Mouse (Mus musculus): ENCODE measurements at regions not wholly inside any gene's neighbourhood (a gene's known extent, or its start where the extent isn't known, plus 50 kb on each side); places are given as distances from the start of the nearest gene placed in this dataset.

DNA sequence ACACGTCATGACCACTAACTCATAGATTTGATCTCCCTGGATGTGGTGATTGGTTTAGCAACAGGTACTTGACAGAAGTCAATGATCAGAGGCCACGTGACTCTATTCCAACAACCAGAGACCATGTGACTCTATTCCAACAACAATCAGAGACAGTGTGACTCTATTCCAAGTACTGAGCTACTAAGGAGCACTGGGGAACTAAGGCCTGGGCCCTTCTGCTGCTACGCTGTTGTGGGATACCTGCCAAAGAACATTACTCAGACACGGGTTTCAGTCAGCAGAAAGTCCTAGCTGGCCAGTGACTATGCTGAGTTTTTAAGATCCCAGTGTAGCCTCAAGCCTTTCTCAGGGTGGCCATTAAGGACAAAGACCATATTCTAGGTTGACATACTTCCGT lies 66.3 kb upstream of the Smndc1 start:
- Histone ChIP-seq H3K27ac (ENCODE audit: low read depth, low read length) (no peak overlapping the region), H3K4me1 (ENCODE audit: control insufficient read depth, insufficient read depth, low read length) (peaks cover 8% of the 10 kb centered on the region; the same call in 1 of the 2 replicates), H3K9ac (ENCODE audit: low read length) (no peak overlapping the region), H3K4me2 (ENCODE audit: low read depth) (no peak overlapping the region), H3K27me3 (ENCODE audit: control insufficient read depth, insufficient read depth, low read length) (no peaks in the 10 kb centered on the region), H3K9me3 (ENCODE audit: control insufficient read depth, low read length) (no peaks in the 10 kb centered on the region), H3K4me3 (ENCODE audit: low read depth, low read length) (no peak overlapping the region), H3K36me3 (ENCODE audit: control insufficient read depth, insufficient read depth, low read length) (no peaks in the 10 kb centered on the region)
- no peak for ATAC-seq (ENCODE audit: insufficient read depth, low FRiP score, low TSS enrichment)
- no peak for DNase-seq (ENCODE audit: low spot score)
- 90% methylated on average over 5 of the region's 5 CpGs for WGBS

DNA sequence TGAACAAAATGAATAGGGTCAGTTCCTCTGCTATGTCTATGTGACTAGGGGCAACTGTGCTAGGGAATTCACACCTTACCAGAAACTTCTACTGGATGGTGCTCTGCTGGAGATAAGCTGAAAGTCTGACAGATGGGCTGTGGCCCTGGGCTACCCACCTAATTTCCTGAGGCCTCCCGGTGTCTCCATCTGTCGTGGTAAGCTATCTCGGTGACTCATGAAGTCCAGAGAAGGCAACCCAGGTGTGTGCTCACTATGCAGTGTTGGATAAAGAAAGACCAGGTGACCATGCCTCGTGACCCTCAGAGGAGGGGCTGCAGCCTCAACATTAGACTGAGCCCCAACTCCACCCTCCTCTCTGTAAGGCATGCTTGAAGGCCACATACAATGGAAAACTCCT lies 64.2 kb upstream of the Smndc1 start:
- WGBS: 75% methylated on average over 4 of the region's 4 CpGs
- no peak overlapping the region for H3K9ac ChIP-seq (ENCODE audit: low read length)
- H3K27ac ChIP-seq (ENCODE audit: low read depth, low read length): no peak overlapping the region
- ATAC-seq (ENCODE audit: insufficient read depth, low FRiP score, low TSS enrichment): no peak
- H3K4me2 ChIP-seq (ENCODE audit: low read depth): no peak overlapping the region
- no peaks in the 10 kb centered on the region for H3K36me3 ChIP-seq (ENCODE audit: control insufficient read depth, insufficient read depth, low read length)
- no peak overlapping the region for H3K4me3 ChIP-seq (ENCODE audit: low read depth, low read length)
- H3K9me3 ChIP-seq (ENCODE audit: control insufficient read depth, low read length): no peaks in the 10 kb centered on the region
- no peaks in the 10 kb centered on the region for H3K27me3 ChIP-seq (ENCODE audit: control insufficient read depth, insufficient read depth, low read length)
- peaks cover 2% of the 10 kb centered on the region; the same call in 1 of the 2 replicates for H3K4me1 ChIP-seq (ENCODE audit: control insufficient read depth, insufficient read depth, low read length)
- DNase-seq (ENCODE audit: low spot score): no peak

DNA sequence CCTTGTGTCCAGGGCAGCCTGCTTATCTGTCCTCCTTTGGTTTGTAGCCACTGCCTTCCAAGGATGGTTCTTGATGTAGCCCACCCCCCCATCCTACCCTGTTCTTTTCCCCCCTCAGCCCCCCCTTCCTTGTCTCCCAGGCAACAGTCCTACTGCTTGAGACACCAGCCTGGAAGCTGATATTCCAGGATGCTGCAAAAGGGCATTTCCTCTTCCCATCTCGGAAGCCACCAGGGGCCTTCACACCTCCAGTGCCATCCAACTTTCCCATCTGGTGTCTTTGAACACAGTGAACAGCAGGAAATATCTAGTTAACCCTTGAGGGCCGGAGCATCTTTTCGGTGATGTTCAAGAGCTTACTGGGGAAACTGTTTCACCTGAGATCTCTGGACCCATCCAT lies 63.7 kb upstream of the Smndc1 start:
- Histone ChIP-seq H3K36me3 (ENCODE audit: control insufficient read depth, insufficient read depth, low read length) (no peaks in the 10 kb centered on the region), H3K4me3 (ENCODE audit: low read depth, low read length) (no peak overlapping the region), H3K27ac (ENCODE audit: low read depth, low read length) (no peak overlapping the region), H3K4me1 (ENCODE audit: control insufficient read depth, insufficient read depth, low read length) (peaks cover 2% of the 10 kb centered on the region; the same call in 1 of the 2 replicates), H3K9me3 (ENCODE audit: control insufficient read depth, low read length) (no peaks in the 10 kb centered on the region), H3K9ac (ENCODE audit: low read length) (no peak overlapping the region), H3K27me3 (ENCODE audit: control insufficient read depth, insufficient read depth, low read length) (no peaks in the 10 kb centered on the region), H3K4me2 (ENCODE audit: low read depth) (no peak overlapping the region)
- WGBS: 72% methylated on average over 3 of the region's 3 CpGs
- ATAC-seq (ENCODE audit: insufficient read depth, low FRiP score, low TSS enrichment) (no peak), DNase-seq (ENCODE audit: low spot score) (no peak)

DNA sequence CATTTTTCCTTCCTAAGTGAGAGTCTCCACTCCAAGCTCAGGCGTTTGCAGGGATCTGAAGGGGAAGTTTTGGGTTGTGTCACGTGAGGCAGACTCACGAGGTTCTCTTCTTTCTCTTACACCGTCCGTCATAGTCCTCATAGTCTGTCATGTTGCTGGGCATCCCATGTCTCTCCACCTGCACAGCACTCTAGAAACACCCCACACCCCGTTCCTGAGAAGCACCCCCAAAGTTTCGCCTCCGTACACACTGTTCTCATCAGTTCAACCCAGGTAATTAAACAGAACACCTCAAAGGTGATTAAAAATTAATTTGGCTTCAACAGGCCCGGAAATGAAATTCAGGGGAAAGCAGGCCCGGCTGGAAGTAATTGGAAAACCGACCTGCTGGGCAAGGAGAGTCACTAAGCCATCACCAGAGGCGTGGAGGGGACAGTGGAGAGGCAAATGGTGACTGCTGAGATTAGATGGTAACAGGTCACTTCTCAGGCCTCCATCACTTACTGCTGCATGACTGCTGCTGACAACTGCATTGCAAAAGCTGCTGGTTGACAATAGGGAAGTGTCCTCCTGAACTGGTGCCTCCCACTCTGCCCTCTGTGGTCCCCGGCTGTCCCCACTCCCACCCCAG lies 63.1 kb upstream of the Smndc1 start:
- Histone ChIP-seq H3K4me2 (ENCODE audit: low read depth) (no peak overlapping the region), H3K36me3 (ENCODE audit: control insufficient read depth, insufficient read depth, low read length) (no peaks in the 10 kb centered on the region), H3K4me1 (ENCODE audit: control insufficient read depth, insufficient read depth, low read length) (peaks cover 2% of the 10 kb centered on the region; the same call in 1 of the 2 replicates), H3K4me3 (ENCODE audit: low read depth, low read length) (no peak overlapping the region), H3K9ac (ENCODE audit: low read length) (no peak overlapping the region), H3K27ac (ENCODE audit: low read depth, low read length) (no peak overlapping the region), H3K9me3 (ENCODE audit: control insufficient read depth, low read length) (no peaks in the 10 kb centered on the region), H3K27me3 (ENCODE audit: control insufficient read depth, insufficient read depth, low read length) (no peaks in the 10 kb centered on the region)
- 71% methylated on average over 13 of the region's 13 CpGs for WGBS
- DNase-seq (ENCODE audit: low spot score): no peak
- ATAC-seq (ENCODE audit: insufficient read depth, low FRiP score, low TSS enrichment): no peak

DNA sequence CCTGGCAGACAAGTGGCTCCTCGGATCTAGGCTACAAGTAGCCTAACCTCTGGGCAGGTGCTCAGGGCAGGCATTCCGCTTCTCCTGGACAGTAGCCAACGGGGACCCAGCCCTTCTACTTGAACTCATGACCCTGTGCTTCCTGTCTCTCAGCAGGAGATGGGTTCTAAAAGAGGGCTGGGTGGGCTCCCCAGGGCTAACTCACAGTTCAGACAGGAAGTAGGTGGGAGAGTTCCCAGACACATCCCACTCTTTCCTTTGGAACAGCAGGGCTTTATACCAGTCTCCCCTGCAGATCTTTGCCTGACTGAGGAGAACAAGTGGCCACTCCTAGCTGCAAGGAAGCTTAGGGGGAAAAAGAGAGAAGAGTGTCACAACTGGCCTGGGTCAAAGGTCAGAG lies 62.0 kb upstream of the Smndc1 start:
- WGBS: 44% methylated on average over 3 of the region's 3 CpGs
- DNase-seq (ENCODE audit: low spot score): no peak
- Histone ChIP-seq H3K9ac (ENCODE audit: low read length) (no peak overlapping the region), H3K27me3 (ENCODE audit: control insufficient read depth, insufficient read depth, low read length) (no peaks in the 10 kb centered on the region), H3K4me3 (ENCODE audit: low read depth, low read length) (no peak overlapping the region), H3K4me1 (ENCODE audit: control insufficient read depth, insufficient read depth, low read length) (peaks cover 2% of the 10 kb centered on the region; the same call in 1 of the 2 replicates), H3K4me2 (ENCODE audit: low read depth) (no peak overlapping the region), H3K9me3 (ENCODE audit: control insufficient read depth, low read length) (no peaks in the 10 kb centered on the region), H3K36me3 (ENCODE audit: control insufficient read depth, insufficient read depth, low read length) (no peaks in the 10 kb centered on the region), H3K27ac (ENCODE audit: low read depth, low read length) (no peak overlapping the region)
- no peak for ATAC-seq (ENCODE audit: insufficient read depth, low FRiP score, low TSS enrichment)

DNA sequence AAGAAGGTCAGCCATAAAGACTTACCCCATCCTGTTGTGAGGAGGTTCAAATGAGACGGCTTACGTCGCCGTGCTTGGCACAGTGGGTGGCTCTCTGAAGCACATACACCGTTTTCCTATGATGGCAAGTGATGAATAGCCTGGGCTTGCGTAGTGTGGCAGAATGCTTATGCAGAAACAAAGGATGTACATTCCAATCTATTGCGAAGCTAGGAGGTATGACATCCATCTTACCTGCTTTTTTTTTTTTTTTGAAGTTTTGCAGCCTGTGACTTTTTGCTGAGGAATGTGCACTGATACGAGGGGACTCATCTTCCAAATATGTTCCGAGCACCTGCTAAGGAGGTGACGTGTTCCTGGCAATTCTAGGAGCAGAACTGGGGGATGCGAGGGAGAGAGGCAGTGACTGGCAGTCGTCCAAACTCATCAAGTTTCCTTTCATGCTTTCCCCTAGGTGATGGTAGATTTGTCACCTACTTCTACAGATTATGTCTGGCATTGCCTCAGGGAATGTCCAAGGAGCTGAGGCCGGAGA lies 61.1 kb upstream of the Smndc1 start:
- ATAC-seq (ENCODE audit: insufficient read depth, low FRiP score, low TSS enrichment) (no peak), DNase-seq (ENCODE audit: low spot score) (no peak)
- Histone ChIP-seq H3K9me3 (ENCODE audit: control insufficient read depth, low read length) (no peaks in the 10 kb centered on the region), H3K4me3 (ENCODE audit: low read depth, low read length) (no peak overlapping the region), H3K27ac (ENCODE audit: low read depth, low read length) (no peak overlapping the region), H3K36me3 (ENCODE audit: control insufficient read depth, insufficient read depth, low read length) (no peaks in the 10 kb centered on the region), H3K27me3 (ENCODE audit: control insufficient read depth, insufficient read depth, low read length) (no peaks in the 10 kb centered on the region), H3K4me2 (ENCODE audit: low read depth) (no peak overlapping the region), H3K4me1 (ENCODE audit: control insufficient read depth, insufficient read depth, low read length) (peaks cover 2% of the 10 kb centered on the region; the same call in 1 of the 2 replicates), H3K9ac (ENCODE audit: low read length) (no peak overlapping the region)
- WGBS: 66% methylated on average over 13 of the region's 13 CpGs

DNA sequence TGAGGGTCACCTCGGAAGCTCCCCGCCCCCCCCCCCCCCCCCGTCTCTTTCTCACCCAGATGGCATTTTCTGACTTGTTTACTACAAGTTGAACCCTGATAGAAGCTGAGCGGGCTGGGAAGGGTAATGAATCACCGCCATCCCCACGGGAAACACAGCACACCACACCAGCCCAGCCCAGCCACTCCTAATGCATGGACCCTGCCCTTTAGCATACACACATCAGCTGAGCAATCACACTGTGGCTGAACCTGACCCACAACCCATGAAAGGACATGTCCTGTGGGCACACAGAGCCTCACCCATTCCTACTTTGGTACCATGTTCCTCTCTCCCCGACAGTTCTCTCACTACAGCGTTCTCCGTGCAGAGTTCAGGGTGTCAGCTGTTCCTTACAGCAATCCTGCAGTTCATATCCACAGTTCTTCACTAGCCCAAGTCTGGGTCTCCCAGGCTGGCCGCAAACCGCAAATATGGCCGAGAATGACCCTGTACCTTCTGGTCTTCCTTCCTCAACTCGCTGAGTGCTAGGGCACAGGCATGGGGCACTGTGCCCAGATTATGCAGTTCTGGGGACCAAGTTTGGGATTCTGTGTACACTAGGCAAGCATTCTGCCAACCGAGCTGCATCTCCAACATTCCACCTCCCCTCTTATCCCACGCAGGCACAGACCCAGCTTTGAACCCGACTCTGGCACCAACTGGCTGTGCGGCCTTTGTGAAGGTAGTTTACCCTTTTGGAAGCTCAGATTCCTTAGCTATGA lies 60.4 kb upstream of the Smndc1 start:
- no peak overlapping the region for H3K4me3 ChIP-seq (ENCODE audit: low read depth, low read length)
- H3K4me2 ChIP-seq (ENCODE audit: low read depth): no peak overlapping the region
- no peak overlapping the region for H3K27ac ChIP-seq (ENCODE audit: low read depth, low read length)
- H3K9ac ChIP-seq (ENCODE audit: low read length): no peak overlapping the region
- no peak for DNase-seq (ENCODE audit: low spot score)
- H3K27me3 ChIP-seq (ENCODE audit: control insufficient read depth, insufficient read depth, low read length): no peaks in the 10 kb centered on the region
- H3K36me3 ChIP-seq (ENCODE audit: control insufficient read depth, insufficient read depth, low read length): no peaks in the 10 kb centered on the region
- peaks cover 2% of the 10 kb centered on the region; the same call in 1 of the 2 replicates for H3K4me1 ChIP-seq (ENCODE audit: control insufficient read depth, insufficient read depth, low read length)
- WGBS: 75% methylated on average over 15 of the region's 17 CpGs
- ATAC-seq (ENCODE audit: insufficient read depth, low FRiP score, low TSS enrichment): no peak
- H3K9me3 ChIP-seq (ENCODE audit: control insufficient read depth, low read length): no peaks in the 10 kb centered on the region

DNA sequence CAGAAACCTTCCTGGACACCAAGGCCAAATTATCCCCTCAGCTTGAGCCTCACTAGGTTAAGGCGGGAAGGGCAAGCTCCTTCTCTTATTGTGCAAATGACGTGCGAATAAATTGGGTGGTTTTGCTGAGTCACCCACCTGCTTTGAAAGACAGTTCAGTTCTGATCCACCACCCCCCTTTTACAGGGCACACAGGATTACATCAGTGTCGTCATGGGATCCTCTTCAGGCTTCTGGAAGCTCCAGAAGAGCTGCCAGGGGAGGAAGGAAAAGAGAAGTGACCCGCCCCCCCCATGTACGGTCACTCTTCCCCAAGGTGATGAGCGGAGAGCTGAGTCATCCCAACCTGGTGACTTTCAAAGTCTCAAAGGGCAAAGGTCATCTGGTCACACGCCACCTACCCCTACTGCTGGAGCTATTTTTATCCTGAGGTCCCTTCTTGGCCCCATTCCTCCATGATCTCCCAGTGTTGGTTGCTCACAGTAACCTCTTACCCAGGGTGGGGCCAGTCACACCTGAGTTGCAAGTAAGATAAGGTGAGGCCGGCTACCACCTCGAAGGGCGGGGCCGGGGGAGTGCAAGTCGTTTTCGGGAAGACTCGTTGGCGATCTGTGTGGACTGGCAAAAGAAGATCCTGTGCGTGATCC lies 58.9 kb upstream of the Smndc1 start:
- Histone ChIP-seq H3K4me1 (ENCODE audit: control insufficient read depth, insufficient read depth, low read length) (peaks cover 2% of the 10 kb centered on the region; the same call in 1 of the 2 replicates), H3K27ac (ENCODE audit: low read depth, low read length) (no peak overlapping the region), H3K9me3 (ENCODE audit: control insufficient read depth, low read length) (no peaks in the 10 kb centered on the region), H3K9ac (ENCODE audit: low read length) (no peak overlapping the region), H3K4me3 (ENCODE audit: low read depth, low read length) (no peak overlapping the region), H3K36me3 (ENCODE audit: control insufficient read depth, insufficient read depth, low read length) (no peaks in the 10 kb centered on the region), H3K27me3 (ENCODE audit: control insufficient read depth, insufficient read depth, low read length) (no peaks in the 10 kb centered on the region), H3K4me2 (ENCODE audit: low read depth) (no peak overlapping the region)
- ATAC-seq (ENCODE audit: insufficient read depth, low FRiP score, low TSS enrichment) (no peak), DNase-seq (ENCODE audit: low spot score) (no peak)
- 87% methylated on average over 17 of the region's 17 CpGs for WGBS

All from neural tube, embryonic 11.5 days (tissue).